Mouse (Mus musculus) adrenal gland, postnatal 10 days (tissue): ENCODE measurements around the gene Rab3ip. TPM values are rescaled to one million over a fixed set of nuclear protein-coding genes. Genes with fewer than 3 reads are reported as not detected.
A peak's percentile ranks its signal among the peaks of the same experiment; 100 is the strongest.

Experiments used
- DNase-seq: peaks from one replicate; pipeline ENCODE4 v3.0.0; 2021; ENCODE audit warnings: mixed read lengths
- total RNA-seq, 2 experiments: library from RNA; stranded (reverse); gene quantifications; 2 replicates each; pipeline ENCODE4 v1.2.3; 2021

Rab3ip gene
- total RNA-seq, 2 experiments from 2014 or later = 41.3 to 49.3 TPM

DNA sequence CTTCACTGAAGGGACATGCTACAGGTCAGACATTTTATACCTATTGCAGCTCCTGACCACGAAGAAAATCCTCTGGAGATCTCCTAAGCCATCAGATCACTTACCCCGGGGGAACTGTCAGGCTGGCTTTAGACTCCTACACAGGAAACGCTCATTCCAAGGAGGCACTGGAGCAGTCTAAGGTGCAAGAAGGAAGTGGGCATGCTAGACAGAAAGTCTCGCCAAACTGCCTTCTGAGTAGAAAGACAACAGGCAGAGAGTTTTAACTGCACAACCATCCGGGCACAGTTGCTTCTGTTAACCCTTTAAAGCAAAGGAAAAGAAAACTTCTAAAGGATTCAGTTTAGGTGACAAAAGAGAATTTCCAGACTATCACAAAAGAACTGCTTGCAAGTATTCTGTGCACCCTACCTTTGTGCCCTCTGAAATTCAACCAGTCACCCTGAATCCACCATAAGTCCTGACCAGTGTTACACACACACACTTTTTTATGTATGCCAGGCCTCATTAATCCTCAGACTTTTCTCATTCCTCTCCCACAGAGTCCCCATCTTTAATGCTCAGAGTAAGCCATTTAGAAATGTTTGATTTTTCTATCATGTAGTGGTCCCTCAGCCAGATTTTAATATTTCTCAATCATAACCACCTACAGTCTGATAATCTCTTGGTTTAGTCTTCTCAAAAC lies 7.4 kb upstream of the Rab3ip start:
- DNase-seq = no peak

DNA sequence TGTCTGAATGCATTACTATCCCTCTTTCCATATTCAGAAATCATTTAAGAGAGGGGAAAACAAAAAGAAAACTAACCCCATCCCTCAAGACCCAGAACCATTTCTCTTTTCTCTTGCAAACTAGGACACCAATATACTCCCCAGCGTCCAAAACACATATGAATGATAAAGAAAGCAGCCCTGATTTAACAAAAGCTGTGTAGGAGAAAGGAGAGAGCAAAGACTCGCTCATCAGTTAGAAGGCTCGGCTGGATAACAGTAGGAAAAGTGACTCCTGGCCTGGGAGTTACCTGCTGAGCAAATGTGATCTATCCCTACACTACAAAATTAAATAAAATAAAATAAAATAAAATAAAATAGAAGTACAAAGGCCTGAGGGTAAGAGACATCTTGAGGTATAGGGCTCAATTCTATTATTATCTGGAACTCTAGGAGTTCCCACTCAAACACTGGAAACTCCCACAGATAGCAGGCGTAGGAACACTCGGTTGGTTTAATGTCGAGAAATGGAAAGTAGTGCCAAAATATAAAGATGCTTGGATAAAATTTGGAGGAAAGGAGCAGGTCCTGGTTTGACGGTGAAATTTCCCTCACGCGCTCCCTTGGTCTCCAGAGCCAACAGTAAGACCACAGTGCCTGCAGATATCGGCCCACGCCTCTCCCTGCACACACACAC lies 6.1 kb upstream of the Rab3ip start:
- DNase-seq = no peak

DNA sequence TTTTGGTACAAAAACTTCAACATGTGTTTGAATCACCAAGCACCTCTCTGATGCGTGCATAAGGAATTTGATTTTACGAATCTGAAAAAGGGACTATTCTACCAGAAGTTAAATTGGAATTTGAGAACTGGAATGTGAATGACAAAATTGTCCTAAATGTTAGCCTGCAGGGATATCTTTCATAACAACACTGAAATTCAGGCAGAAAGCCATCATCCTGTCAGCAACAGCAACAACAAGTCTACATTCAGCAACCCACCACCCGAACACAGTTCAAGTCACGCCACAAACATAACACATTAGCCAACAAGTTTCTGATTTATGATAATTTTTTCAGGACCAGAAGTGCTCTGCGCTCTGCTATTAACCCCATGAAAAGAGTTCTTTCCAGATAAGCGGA lies 4.6 kb upstream of the Rab3ip start:
- no peak for DNase-seq

DNA sequence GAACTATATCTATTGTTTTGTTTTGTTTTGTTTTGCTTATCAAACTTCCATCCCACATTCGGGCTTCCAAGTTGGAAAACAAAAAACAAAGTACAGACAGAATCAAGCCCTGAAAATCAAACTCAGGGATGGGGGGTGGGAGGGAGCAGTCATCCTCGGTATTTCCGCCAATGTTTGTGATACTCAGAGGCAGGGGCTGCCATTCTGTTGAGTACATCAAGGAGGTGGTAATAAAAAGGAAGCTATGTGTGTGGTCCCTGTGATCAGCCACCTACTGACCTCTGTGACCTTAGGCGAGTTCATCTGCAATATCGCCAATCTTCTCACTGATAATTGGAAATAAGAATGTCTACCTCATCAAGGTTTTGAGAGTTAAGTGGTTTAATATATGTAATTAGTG lies 317 bp upstream of the Rab3ip start:
- DNase-seq = no peak

DNA sequence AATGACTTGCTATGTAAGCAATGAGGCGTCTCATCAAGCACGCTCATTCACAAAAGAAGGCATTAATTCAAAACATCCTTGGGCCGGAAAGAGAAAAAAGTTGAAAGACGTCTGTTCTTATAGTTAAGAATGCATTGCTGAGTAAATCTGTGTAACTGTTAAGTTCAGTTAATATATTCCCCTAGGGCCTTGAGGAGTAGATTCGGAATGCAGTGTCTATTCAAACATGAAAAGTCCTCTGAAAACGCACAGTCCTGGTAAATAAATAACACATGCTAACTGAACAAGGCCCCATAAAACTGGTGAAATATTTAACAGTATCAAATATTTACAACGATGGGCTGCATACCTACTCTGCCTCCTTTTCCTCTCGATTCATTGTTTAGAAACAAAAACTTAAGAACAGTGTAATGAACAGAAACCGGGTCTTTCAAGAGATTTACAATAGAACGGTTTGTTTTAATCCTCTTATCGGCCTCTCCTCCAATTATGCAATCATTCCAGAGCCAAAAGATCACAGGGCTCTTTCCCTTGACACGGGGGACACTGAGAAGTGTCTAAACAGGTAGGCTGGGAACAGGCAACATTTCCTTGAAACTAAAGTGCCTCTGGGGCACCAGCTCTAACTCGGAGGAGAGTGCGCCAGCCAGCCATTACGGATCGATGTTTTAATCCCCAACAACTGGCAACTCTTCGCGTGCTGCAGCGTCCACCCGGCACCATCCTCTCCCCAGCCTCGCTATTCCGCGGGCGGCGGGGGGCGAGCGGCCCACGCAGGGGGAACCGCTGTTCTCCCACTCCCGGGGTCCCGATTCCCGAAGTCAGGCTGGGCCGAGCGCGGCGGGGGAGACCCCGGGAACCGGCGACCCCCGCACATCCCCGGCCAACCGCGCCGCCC lies 1.2 kb downstream of the Rab3ip start:
- peak; percentile 47 for DNase-seq

DNA sequence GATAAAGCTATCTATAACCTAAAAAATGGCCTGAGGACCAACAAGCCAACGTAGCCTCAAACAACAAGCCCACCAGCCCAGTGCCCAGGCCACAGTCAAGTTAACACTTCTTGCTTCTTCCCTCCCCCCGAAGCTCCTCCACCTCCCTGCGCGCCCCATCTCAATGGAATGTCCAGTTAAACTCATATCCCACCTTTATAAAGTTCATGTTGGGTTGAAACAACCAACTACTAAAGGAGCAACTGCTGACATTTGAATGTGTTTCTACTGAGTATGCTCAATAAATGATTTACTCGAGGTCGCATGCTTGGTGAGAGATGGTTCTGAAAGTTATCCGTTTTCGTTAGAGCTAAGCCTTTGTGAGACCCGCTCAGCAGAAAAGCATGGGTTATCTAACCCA lies 2.2 kb downstream of the Rab3ip start:
- no peak for DNase-seq

DNA sequence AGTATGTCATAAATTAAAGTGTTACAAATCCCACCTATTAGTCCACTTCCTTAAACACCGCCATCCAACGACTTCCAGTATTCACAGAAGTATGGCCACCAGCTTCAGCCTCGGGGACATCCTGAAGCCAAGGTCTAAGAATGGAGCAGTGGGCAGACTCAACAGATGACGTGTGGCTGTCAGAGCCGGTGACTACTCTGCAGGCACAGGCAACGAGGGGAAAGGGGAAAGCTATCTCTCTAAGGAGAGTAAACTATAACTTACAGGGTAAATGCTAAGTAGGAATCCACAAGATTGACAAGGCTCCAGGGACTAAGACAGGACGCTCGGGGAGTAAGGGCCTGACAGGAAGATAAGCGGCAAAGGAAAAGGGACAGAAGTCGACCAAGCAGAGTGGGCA lies 5.6 kb downstream of the Rab3ip start:
- peak; percentile 28 for DNase-seq

DNA sequence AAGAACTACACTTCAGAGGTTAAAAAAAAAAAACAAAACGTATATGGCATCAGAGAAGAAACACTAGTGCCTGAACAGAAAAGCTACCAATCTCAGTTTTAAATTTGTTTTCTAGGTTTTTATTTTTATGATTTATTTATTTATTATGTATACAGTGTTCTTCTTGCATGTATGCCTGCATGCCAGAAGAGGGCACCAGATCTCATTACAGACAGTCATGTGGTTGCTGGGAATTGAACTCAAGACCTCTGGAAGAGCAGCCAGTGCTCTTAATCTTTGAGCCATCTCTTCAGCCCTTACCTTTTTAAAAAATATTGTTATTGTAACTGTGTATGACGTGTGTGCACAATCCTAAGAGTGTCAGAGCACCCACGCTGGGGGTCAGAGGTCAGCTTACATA lies 6.4 kb downstream of the Rab3ip start:
- DNase-seq = no peak

DNA sequence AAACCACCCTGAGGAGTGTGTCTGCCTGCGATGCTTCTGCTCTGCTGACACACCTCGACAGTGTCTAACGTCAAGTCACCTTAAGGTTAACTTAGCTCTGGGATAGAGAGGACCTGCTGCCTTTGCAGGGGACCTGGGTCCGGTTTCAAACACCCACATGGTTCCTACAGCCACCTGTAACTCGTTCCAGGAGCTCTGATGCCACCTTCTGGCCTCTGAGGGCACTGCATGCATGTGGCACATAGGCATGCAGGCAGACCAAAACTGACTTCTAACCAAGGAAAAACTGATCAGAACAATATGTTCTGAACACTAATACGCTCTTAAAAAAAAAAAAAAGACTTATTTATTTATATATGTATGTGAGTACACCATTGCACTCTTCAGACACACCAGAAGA lies 7.5 kb downstream of the Rab3ip start:
- peak; percentile 28 for DNase-seq

DNA sequence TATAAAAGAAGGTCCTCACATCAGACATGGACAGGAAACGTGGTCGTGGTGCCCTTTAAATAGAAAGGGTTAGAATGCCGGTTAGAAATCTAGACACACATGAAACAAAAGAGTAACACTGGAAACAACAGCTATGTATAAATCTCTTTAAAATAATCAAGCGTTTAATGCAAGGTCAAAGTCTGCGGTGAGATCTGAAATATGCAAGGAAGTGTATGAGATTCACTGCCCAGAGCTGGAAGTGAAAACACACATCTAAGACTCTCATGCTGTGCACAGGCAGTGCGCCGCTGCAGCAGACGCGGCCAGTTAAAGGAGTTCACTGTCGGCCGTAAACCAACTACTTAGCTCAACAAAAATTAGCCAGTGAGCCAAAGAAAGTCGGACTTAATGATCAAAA lies 15.5 kb downstream of the Rab3ip start:
- DNase-seq = no peak

DNA sequence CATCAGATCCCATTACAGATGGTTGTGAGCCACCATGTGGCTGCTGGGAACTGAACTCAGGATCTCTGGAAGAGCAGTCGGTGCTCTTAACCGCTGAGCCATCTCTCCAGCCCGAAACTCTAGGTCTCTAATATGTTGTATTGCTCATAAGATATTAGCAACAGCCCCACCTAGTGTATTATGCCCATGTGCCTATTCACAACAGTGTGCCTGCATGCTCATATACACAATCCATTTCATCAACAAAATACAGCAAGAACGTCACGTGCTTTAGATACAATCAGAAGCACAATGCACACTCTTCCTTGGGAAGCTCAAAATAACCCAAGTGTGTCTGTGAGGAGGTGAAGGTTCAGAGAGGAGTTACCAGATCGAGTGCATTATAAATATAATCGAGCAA lies 16.8 kb downstream of the Rab3ip start:
- no peak for DNase-seq

DNA sequence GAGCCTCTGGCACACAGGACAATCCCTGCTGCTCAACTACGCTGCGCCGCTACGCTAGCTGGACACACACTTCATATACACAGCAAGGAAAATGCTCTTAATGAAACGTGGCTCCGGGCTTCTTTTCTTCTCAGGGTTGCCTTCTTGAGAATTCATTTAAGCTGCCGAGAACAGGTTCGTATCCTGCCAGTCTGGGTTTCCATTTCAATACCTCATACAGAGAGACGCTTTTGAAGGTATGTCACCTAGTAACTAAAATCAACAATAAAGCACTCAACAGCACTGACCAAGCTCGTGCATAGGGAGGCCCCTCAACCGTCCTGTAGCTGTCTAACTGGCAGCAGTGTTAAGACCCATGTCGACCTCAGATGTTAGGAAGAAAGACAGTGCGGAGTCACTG lies 18.2 kb downstream of the Rab3ip start:
- DNase-seq = no peak

DNA sequence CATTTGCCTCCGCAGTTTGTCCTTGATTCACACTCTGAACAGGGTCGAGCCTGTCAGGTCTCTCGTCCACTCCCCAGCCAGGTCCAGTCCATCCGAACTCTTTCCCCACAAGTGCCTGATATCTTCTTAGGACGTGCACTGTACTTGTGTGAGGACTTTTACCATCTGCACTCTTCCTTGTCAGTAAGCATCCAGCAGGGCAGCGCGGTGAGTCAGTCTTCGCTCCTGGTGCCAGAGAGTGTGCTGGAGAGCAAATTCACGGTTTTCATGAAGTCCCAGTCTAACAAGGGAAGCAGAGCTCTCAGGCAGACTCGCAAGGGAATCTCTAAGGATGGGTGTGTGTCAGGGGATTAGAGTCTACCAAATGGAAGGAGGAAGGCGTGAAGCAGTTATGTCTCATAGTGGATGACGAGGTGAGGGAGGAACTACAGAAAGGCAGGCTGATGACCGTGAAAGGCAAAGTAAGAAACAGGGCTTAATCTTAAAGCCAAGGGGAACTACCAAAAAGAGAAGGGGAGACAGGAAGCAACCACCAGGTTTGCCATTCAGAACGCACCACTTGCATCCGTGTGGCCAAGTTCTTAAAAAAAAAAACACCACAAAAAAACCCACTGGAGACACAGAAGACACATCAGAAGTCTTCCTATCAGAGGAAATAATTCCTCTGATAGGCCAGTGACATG lies 18.9 kb downstream of the Rab3ip start:
- DNase-seq = no peak

DNA sequence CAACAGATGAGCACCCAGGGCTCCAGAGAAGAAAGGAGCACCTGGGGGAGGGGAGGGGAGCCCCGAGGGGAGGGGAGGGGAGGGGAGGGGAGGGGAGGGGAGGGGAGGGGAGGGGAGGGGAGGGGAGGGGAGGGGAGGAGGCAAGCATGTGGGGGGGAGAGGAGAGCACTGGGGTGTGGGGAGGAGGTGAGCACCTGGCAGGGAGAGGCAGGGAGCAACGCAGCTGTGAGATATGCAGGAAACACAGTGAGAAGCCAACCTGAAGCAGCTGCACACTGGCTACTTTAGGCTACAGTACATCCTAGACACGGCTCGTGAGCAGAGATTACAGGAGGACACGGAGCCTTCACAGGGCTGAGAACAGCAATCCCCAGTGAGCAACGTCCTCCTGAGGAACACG lies 19.6 kb downstream of the Rab3ip start:
- no peak for DNase-seq

DNA sequence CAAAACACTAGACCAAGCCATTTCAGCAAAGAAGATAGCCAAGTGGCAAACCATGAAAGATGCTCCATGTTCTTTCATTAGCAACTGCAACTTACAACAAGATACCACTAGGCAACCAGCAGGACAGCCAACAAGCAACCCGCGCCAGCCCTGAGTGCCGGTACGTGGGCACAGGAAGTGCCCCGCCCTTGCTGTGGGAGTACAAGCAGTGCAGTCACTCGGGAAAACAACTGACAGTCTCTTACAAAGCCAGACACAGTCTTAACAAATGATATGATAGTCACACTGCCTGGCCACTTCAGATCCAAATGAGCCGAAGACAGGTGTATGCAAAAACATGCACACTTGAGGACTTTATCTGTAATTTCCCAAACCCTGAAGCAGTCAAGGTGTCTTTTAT lies 20.1 kb downstream of the Rab3ip start:
- no peak for DNase-seq

DNA sequence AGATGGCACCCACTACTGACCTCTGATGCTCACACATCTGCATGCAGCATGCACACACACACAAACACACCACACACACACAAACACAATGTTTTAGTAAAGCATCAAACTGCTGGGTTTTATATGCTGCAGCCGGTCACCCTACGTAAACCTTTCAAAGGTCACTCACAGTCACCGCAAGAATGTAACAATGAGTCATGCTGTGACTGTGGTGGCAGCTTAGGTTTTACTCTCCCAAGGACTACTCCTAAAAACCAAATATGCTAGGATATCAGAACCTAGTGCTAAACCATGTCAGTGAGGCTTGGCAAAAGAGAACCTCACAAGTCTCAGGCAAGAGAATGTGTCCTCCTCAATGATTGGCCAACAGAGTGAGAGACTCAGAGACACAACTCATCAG lies 21.7 kb downstream of the Rab3ip start:
- no peak for DNase-seq

DNA sequence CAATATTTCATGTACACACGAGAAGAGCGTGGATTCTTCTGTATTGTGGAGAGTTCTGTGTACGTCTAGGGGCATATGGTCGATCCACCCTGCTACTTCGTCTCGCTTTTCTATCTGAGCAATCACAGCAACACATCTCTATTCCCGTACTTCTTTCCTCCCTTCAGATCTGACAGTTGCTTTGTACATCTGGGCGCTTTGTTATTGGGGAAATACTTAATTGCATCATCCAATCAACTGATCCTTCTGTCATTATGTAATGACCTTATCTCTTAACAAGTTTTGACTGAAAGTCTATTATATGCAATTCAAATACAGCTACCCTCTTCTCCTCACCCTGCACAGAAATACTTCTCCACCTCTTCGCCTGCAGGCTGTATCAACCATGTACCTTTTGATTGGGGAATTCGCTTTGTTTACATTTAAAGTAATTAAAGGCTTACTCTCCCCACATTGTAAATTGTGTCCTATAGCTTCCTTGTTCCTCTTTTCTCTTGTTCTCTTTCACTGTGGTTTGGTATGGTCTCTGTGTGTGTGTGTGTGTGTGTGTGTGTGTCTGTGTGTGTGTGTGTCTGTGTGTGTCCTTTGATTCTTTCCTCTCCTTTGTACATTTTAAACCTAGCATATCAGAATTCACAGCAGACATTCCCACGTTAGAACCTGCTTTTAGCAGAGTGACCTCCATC lies 24.0 kb downstream of the Rab3ip start:
- no peak for DNase-seq

DNA sequence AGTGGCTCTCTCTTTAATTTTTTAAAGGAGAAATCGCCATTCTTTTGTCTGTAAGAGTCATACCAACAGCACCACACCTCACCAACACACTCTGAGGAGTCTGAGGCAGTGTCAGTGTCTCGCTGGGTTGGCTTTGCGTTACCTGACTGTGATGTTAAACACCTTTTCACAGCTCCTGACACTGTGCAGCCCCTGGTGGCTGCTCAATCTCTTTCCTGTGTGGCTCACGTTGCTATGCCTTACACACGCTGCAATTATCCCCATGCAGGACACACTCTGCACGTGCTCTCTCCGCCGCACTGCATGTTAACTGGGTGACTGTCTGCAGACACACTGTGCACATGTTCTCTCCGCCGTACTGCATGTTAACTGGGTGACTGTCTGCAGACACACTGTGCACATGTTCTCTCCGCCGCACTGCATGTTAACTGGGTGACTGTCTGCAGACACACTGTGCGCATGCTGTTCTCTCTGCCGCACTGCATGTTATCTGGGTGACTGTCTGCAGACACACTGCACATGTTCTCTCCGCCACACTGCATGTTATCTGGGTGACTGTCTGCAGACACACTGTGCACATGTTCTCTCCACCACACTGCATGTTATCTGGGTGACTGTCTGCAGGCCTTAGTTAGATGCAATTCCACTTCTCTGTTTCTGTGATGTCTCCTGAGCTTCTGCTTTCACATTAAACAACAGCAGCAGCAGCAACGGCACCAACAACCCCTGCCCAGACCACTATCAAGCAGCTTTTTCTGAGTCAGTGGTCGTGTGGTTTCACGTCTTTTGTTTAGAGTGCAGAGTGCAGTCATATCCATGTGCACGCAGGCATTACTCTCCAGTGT lies 26.7 kb downstream of the Rab3ip start:
- DNase-seq = no peak

DNA sequence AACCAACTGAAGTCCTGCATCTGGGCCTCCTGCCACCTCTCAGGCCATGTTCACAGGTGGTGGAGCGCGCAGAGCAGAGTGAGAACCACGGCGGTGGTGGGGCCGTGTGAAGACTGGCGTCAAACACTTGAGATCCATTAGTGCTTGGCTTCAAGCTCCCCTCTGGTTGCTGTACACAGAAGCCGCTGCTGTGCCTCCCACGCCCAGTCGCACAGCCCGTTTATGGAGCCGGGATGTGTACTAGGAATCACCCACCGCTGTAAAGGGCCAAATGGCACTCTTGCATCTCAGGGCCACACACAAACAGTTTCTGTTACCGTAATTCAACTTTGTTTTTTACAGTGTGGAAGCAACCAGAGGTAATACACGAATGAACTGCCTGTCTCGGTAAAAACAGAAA lies 28.4 kb downstream of the Rab3ip start:
- no peak for DNase-seq

DNA sequence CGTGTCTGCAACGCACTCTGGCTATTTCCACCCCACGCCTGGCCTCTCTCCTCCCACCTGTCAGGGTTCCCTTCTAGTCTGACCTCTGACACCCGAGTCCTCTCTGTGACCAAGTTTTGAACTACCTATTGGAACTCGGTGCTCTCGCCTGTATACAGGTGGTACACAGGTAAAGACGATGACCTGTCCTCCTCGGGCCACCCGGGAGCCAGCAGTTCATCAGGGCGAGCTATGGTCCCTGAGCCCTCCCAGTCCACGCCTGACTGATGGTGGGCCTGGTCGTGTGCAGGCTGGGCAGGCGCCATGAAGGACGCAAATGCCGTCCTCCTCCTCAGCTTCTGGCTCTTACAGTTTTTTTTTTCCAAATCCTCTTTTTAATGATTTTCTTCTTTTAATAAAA lies 29.2 kb downstream of the Rab3ip start:
- no peak for DNase-seq

DNA sequence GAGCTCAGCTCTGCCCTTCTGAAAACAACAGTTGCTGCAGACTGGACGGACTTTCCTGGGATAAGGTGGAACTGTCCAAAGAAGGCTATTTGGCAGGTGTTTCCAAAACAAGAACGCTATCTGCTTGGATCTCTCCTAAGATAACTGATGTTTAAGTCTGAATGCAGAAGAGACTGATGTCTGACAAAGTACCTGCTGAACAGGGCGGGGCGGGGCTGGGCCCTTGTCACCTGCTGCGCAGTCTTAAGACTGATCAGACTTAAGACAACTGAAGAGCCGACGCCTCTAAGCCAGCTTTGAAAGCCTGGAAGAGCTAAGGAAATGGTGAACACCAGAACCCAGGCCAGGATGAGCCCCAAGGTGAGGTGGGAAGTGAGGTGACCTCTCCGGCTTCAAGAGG lies 29.9 kb downstream of the Rab3ip start:
- no peak for DNase-seq
